Comparison of ENCODE assay signal across 8 mouse cellular contexts in the genomic region with DNA sequence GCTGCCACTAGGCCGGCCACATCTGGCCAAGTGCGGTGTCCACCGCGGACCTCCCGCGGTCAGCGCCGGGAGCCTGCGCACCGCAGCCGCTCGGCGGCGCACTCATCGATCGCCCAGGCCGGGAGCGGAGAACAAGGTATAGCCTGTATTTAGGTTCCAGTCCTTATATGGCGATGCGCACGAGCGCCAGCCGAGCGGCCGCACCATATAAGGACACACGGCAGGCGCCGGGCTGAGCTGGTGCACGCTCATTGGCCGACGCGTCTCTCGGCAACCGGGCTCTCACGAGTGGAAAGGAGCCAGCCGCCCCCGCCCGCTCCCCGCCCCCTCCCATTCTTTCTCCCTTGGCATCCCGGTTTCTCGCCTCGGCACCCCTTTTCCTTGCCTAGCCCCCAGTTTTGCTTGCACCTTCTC. TPM values are rescaled to one million over a fixed set of nuclear protein-coding genes. Genes with fewer than 3 reads are reported as not detected.
DNase-seq lines count a peak whose midpoint lies in the region; ATAC-seq and TF ChIP-seq lines count a peak whose summit lies in the region.

No protein-coding gene starts in this region.

- TF ChIP-seq POLR2A in embryonic fibroblast, embryonic 13.5 days (IDR thresholded peaks at IDR 0.05; ENCODE audit: low read depth, low read length) = peak; percentile 28; the same call in 1 of the 2 replicates

- H3K9ac ChIP-seq in lung, postnatal 0 days (replicated peaks; ENCODE audit: low read depth) = no peak overlapping the region

- DNase-seq in CD4-positive, CD25-positive, alpha-beta regulatory T cell, adult 2 months (ENCODE audit: low read depth, low spot score) = peak; percentile 95
- DNase-seq in adipocyte (ENCODE audit: low spot score) = peak; percentile 67
- peak; percentile 65 for DNase-seq in heart, postnatal 25 days (ENCODE audit: low spot score)
- DNase-seq in layer of hippocampus, adult 9-11 months = peak; percentile 85
- DNase-seq in lung, postnatal 0 days (ENCODE audit: low spot score) = peak; percentile 89
- peak; percentile 97 for DNase-seq in retina, postnatal 1 day
- peak; percentile 86 for DNase-seq in thymus, postnatal 25 days

- intact Hi-C loops in heart, postnatal 25 days (cut with DNase I) = loop anchor here (5.0 kb wide), 1 partner anchor 139 kb away; no protein-coding TSS in a partner anchor

- no peaks in the 10 kb centered on the region for H3K9me3 ChIP-seq in lung, postnatal 0 days (ENCODE audit: low read length)

- H3K4me2 ChIP-seq in lung, postnatal 0 days (replicated peaks; ENCODE audit: low read depth, low read length) = peak overlapping the region; percentile 54

- WGBS in lung, postnatal 0 days = 0% methylated on average over 32 of the region's 42 CpGs

- H3K27me3 ChIP-seq in lung, postnatal 0 days (replicated peaks; ENCODE audit: insufficient read depth, low read length) = peaks cover 77% of the 10 kb centered on the region

- H3K36me3 ChIP-seq in lung, postnatal 0 days (ENCODE audit: insufficient read depth, low read length) = no peaks in the 10 kb centered on the region

- ATAC-seq in lung, postnatal 0 days = peak; percentile 84

- H3K4me3 ChIP-seq in embryonic fibroblast, embryonic 13.5 days (ENCODE audit: insufficient read depth, low read length) = peak overlapping the region; percentile 24; the same call in 1 of the 2 replicates
- H3K4me3 ChIP-seq in lung, postnatal 0 days (ENCODE audit: low read depth, low read length) = peak overlapping the region; percentile 11; the same call in 1 of the 2 replicates

- H3K4me1 ChIP-seq in embryonic fibroblast, embryonic 13.5 days (ENCODE audit: control insufficient read depth, insufficient read depth, low read length) = peaks cover 6% of the 10 kb centered on the region
- H3K4me1 ChIP-seq in lung, postnatal 0 days (ENCODE audit: insufficient read depth, low read depth, low read length) = peaks cover 17% of the 10 kb centered on the region

- H3K27ac ChIP-seq in embryonic fibroblast, embryonic 13.5 days (ENCODE audit: insufficient read depth, low read length) = no peak overlapping the region; the same call in 1 of the 2 replicates
- H3K27ac ChIP-seq in lung, postnatal 0 days (ENCODE audit: low read length) = no peak overlapping the region

- TF ChIP-seq CTCF in embryonic fibroblast, embryonic 13.5 days (IDR thresholded peaks at IDR 0.05; ENCODE audit: borderline replicate concordance, insufficient read depth, low read length) = peak; percentile 11; the same call in 1 of the 2 replicates
- peak; percentile 58 for TF ChIP-seq CTCF in lung, postnatal 0 days (IDR thresholded peaks at IDR 0.05)

- no peak for TF ChIP-seq EP300 in lung, postnatal 0 days (IDR thresholded peaks at IDR 0.05)

RNA-seq across cellular contexts. Expression of a gene that starts 12.5 kb away (rescaled TPM):
- 3.9 and 4.2 TPM in 2 replicates for polyA plus RNA-seq in embryonic fibroblast, embryonic 13.5 days (2011; ENCODE audit: insufficient read length, low read depth, missing spikeins)
- total RNA-seq in heart, postnatal 25 days (2021) = 1 to 10 TPM; 4.4 to 7.6 TPM
- polyA plus RNA-seq in lung, postnatal 0 days (2015; fragmentation: Nextera tagmentation; extraction: Ambion mirVana) = 9.4 and 9.8 TPM in 2 replicates

RNA-seq across cellular contexts. Expression of a gene that starts 30.5 kb away (rescaled TPM):
- polyA plus RNA-seq in embryonic fibroblast, embryonic 13.5 days (2011; ENCODE audit: insufficient read length, low read depth, missing spikeins) = 4.7 and 6.9 TPM in 2 replicates
- total RNA-seq in heart, postnatal 25 days (2021) = 1 to 10 TPM; 3.8 to 3.9 TPM
- 6.2 and 6.9 TPM in 2 replicates for polyA plus RNA-seq in lung, postnatal 0 days (2015; fragmentation: Nextera tagmentation; extraction: Ambion mirVana)

RNA-seq across cellular contexts. Expression of a gene that starts 32.8 kb away (rescaled TPM):
- 11.2 and 11.8 TPM in 2 replicates for polyA plus RNA-seq in embryonic fibroblast, embryonic 13.5 days (2011; ENCODE audit: insufficient read length, low read depth, missing spikeins)
- total RNA-seq in heart, postnatal 25 days (2021) = 10 to 100 TPM; 14.0 to 14.8 TPM
- 8.9 and 9.7 TPM in 2 replicates for polyA plus RNA-seq in lung, postnatal 0 days (2015; fragmentation: Nextera tagmentation; extraction: Ambion mirVana)
